Mouse (Mus musculus) limb, embryonic 10.5 days (tissue): ENCODE results near the gene Mettl26. TPM values are rescaled to one million over a fixed set of nuclear protein-coding genes. Genes with fewer than 3 reads are reported as not detected.

ENCODE experiments used
- DNase-seq: peaks from one replicate; pipeline ENCODE4 v3.0.0-alpha.2; 2017; ENCODE audit warnings: low spot score
- H3K27ac ChIP-seq: fragments of 300-500 bp; sonication (generic); 2 replicates; pipeline ENCODE4 v1.5.1; 2016; ENCODE audit warnings: mild to moderate bottlenecking
- H3K27me3 ChIP-seq: fragments of 300-500 bp; sonication (generic); 2 replicates; pipeline ENCODE4 v1.6.1; 2016; ENCODE audit warnings: low read depth, mild to moderate bottlenecking; ENCODE audit not compliant: poor library complexity, severe bottlenecking
- H3K36me3 ChIP-seq: fragments of 300-500 bp; sonication (generic); 2 replicates; pipeline ENCODE4 v1.6.1; 2016; ENCODE audit warnings: mild to moderate bottlenecking, moderate library complexity
- H3K4me1 ChIP-seq: fragments of 300-500 bp; sonication (generic); 2 replicates; pipeline ENCODE4 v1.6.1; 2016
- H3K4me3 ChIP-seq: fragments of 300-500 bp; sonication (generic); 2 replicates; pipeline ENCODE4 v1.5.1; 2016; ENCODE audit warnings: mild to moderate bottlenecking, moderate library complexity
- H3K9me3 ChIP-seq: fragments of 300-500 bp; sonication (generic); replicated peaks from 2 replicates; pipeline ENCODE4 v1.6.1; 2016; ENCODE audit warnings: mild to moderate bottlenecking
- WGBS: fragments of 180-500 bp; shearing (Covaris S2); methylation state at CpG from one replicate; pipeline ENCODE4 v1.1.7; 2016; 5-methylcytosine and 5-hydroxymethylcytosine counted together
- polyA plus RNA-seq: library from polyadenylated mRNA; unstranded; fragments of >200 nt; fragmentation: Nextera tagmentation; extraction: Ambion mirVana; gene quantifications from 2 replicates; pipeline ENCODE4 v1.2.1, GENCODE M21; 2016

Gene Mettl26
- polyA plus RNA-seq, 1 experiment from 2014 or later, result 69.6 TPM

- peak within 1 kb of the TSS; percentile 10; the same call in 1 of the 2 replicates for H3K4me3 ChIP-seq
- no peak within 1 kb of the TSS for H3K27ac ChIP-seq
- no peaks in the 10 kb centered on the region for H3K27me3 ChIP-seq
- H3K4me1 ChIP-seq, result peaks cover 57% of the 10 kb centered on the region
- no peaks in the 10 kb centered on the region for H3K9me3 ChIP-seq
- DNase-seq, result no peak
- H3K36me3 ChIP-seq, result peaks cover 75% of the 10 kb centered on the region
- WGBS, result 92% methylated on average over 22 of the region's 22 CpGs
These were observed 33.6 kb upstream of the Mettl26 start, which contains the start of gene Gm20683 for GRCm38 (mm10) chr17:25841117-25841880. Gene Gm20683 (minus strand): TSS chr17:25841763.

- H3K27me3 ChIP-seq, result no peaks in the 10 kb centered on the region
- DNase-seq, result no peak
- 86% methylated on average over 3 of the region's 3 CpGs for WGBS
- H3K9me3 ChIP-seq, result no peaks in the 10 kb centered on the region
- peaks cover 45% of the 10 kb centered on the region for H3K4me1 ChIP-seq
- no peak overlapping the region for H3K27ac ChIP-seq
- peak overlapping the region; percentile 10; the same call in 1 of the 2 replicates for H3K4me3 ChIP-seq
- H3K36me3 ChIP-seq, result peaks cover 83% of the 10 kb centered on the region
These were observed 32.4 kb upstream of the Mettl26 start for GRCm38 (mm10) chr17:25842509-25842908.

GRCm38 (mm10) chr17:25843122-25843521 is 31.8 kb upstream of the Mettl26 start:
- no peaks in the 10 kb centered on the region for H3K9me3 ChIP-seq
- peak overlapping the region; percentile 95 for H3K4me3 ChIP-seq
- DNase-seq, result no peak
- 97% methylated on average over 4 of the region's 4 CpGs for WGBS
- H3K27me3 ChIP-seq, result no peaks in the 10 kb centered on the region
- peaks cover 83% of the 10 kb centered on the region for H3K36me3 ChIP-seq
- no peak overlapping the region for H3K27ac ChIP-seq
- peaks cover 40% of the 10 kb centered on the region for H3K4me1 ChIP-seq

- 3% methylated on average over 38 of the region's 38 CpGs for WGBS
- H3K9me3 ChIP-seq, result no peaks in the 10 kb centered on the region
- DNase-seq, result no peak
- peak overlapping the region; percentile 93 for H3K27ac ChIP-seq
- H3K27me3 ChIP-seq, result no peaks in the 10 kb centered on the region
- peak overlapping the region; percentile 95 for H3K4me3 ChIP-seq
- H3K4me1 ChIP-seq, result peaks cover 35% of the 10 kb centered on the region
- peaks cover 83% of the 10 kb centered on the region for H3K36me3 ChIP-seq
These were observed 31.1 kb upstream of the Mettl26 start for GRCm38 (mm10) chr17:25843636-25844395.

- peak within 1 kb of the TSS; percentile 93 for H3K27ac ChIP-seq
- H3K4me3 ChIP-seq, result peak within 1 kb of the TSS; percentile 95
- peaks cover 83% of the 10 kb centered on the region for H3K36me3 ChIP-seq
- H3K4me1 ChIP-seq, result peaks cover 29% of the 10 kb centered on the region
- peak; percentile 99 for DNase-seq
- no peaks in the 10 kb centered on the region for H3K9me3 ChIP-seq
- no peaks in the 10 kb centered on the region for H3K27me3 ChIP-seq
- WGBS, result 1% methylated on average over 21 of the region's 21 CpGs
These were observed 30.4 kb upstream of the Mettl26 start, which contains the start of gene Rhot2 for GRCm38 (mm10) chr17:25844396-25844901. Gene Rhot2 (minus strand): TSS chr17:25844851.

GRCm38 (mm10) chr17:25860229-25860628 is 14.6 kb upstream of the Mettl26 start:
- Histone ChIP-seq H3K9me3 (no peaks in the 10 kb centered on the region), H3K27ac (peak overlapping the region; percentile 95; the same call in 1 of the 2 replicates), H3K4me1 (peaks cover 35% of the 10 kb centered on the region), H3K4me3 (peak overlapping the region; percentile 83), H3K27me3 (no peaks in the 10 kb centered on the region), H3K36me3 (peaks cover 30% of the 10 kb centered on the region)
- 95% methylated on average over 6 of the region's 6 CpGs for WGBS
- DNase-seq, result no peak

- H3K27ac ChIP-seq, result peak within 1 kb of the TSS; percentile 95
- 4% methylated on average over 65 of the region's 65 CpGs for WGBS
- peaks cover 37% of the 10 kb centered on the region for H3K4me1 ChIP-seq
- peak; percentile 94 for DNase-seq
- no peaks in the 10 kb centered on the region for H3K9me3 ChIP-seq
- peaks cover 21% of the 10 kb centered on the region for H3K36me3 ChIP-seq
- H3K27me3 ChIP-seq, result no peaks in the 10 kb centered on the region
- H3K4me3 ChIP-seq, result peak within 1 kb of the TSS; percentile 83
These were observed 13.8 kb upstream of the Mettl26 start, which contains the start of gene Wdr90 for GRCm38 (mm10) chr17:25860832-25861703. Gene Wdr90 (minus strand): TSS chr17:25861501.

- no peak for DNase-seq
- H3K4me3 ChIP-seq, result peak overlapping the region; percentile 83
- H3K36me3 ChIP-seq, result peaks cover 14% of the 10 kb centered on the region
- 15% methylated on average over 6 of the region's 6 CpGs for WGBS
- peaks cover 37% of the 10 kb centered on the region for H3K4me1 ChIP-seq
- H3K27me3 ChIP-seq, result no peaks in the 10 kb centered on the region
- H3K9me3 ChIP-seq, result no peaks in the 10 kb centered on the region
- H3K27ac ChIP-seq, result peak overlapping the region; percentile 95
These were observed 12.9 kb upstream of the Mettl26 start for GRCm38 (mm10) chr17:25861704-25862612.

- no peak overlapping the region for H3K4me3 ChIP-seq
- peaks cover 48% of the 10 kb centered on the region for H3K4me1 ChIP-seq
These were observed 11.2 kb upstream of the Mettl26 start for GRCm38 (mm10) chr17:25863681-25864080.

GRCm38 (mm10) chr17:25864311-25864710 is 10.6 kb upstream of the Mettl26 start:
- Histone ChIP-seq H3K27me3 (no peaks in the 10 kb centered on the region), H3K9me3 (no peaks in the 10 kb centered on the region), H3K36me3 (peaks cover 1% of the 10 kb centered on the region; the same call in 1 of the 2 replicates), H3K27ac (no peak overlapping the region), H3K4me1 (peaks cover 53% of the 10 kb centered on the region), H3K4me3 (no peak overlapping the region)
- 93% methylated on average over 14 of the region's 14 CpGs for WGBS
- no peak for DNase-seq

More at GRCm38 (mm10) chr17:25863681-25864080, 11.2 kb upstream of the Mettl26 start:
- Histone ChIP-seq H3K27ac (no peak overlapping the region), H3K9me3 (no peaks in the 10 kb centered on the region), H3K36me3 (peaks cover 8% of the 10 kb centered on the region; the same call in 1 of the 2 replicates), H3K27me3 (no peaks in the 10 kb centered on the region)
- DNase-seq, result no peak
- 86% methylated on average over 6 of the region's 6 CpGs for WGBS

GRCm38 (mm10) chr17:25865288-25865687 is 9.6 kb upstream of the Mettl26 start:
- no peak for DNase-seq
- H3K36me3 ChIP-seq, result no peaks in the 10 kb centered on the region
- peaks cover 44% of the 10 kb centered on the region for H3K4me1 ChIP-seq
- H3K27me3 ChIP-seq, result no peaks in the 10 kb centered on the region
- no peak overlapping the region for H3K4me3 ChIP-seq
- 89% methylated on average over 11 of the region's 11 CpGs for WGBS
- H3K9me3 ChIP-seq, result no peaks in the 10 kb centered on the region
- 0 out of 2 replicates have a peak overlapping the region, but pooled peaks have one; percentile 0 for H3K27ac ChIP-seq
